Mouse (Mus musculus) bone marrow, adult 2 months (tissue): ENCODE measurements around the gene Cps1.

Experiments
- CTCF ChIP-seq: fragments of 200-500 bp; IDR thresholded peaks from 2 replicates; pipeline ENCODE4 v1.5.1; 2011; ENCODE audit warnings: low read length, control low read depth; ENCODE audit not compliant: control insufficient read depth, insufficient read depth
- POLR2A ChIP-seq: fragments of 200-500 bp; IDR thresholded peaks from 2 replicates; pipeline ENCODE4 v1.6.1; 2011; ENCODE audit warnings: low read depth, mild to moderate bottlenecking, control low read depth, low read length, borderline replicate concordance; ENCODE audit not compliant: control insufficient read depth

DNA sequence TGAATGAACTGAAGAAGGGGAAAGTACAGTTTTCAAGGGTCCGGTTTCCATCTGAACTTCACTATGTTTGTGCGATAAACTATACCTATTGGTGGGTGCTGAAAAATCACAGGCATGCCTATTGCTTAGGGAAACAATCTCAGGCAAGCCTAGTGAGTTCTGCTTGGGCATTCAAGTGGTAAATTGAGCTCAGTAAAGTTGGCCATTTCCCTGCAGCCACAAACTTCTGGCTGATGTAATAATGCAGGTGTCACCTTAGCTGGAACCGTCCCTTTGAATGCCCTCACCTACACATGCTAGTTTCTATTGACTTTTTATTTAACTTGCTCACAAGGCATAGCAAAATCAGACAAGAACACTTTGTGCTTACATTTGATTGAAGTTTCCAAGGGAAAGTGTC lies 61.3 kb downstream of the Cps1 start:
- TF ChIP-seq POLR2A (no peak), CTCF (no peak)
